In the genomic region with DNA sequence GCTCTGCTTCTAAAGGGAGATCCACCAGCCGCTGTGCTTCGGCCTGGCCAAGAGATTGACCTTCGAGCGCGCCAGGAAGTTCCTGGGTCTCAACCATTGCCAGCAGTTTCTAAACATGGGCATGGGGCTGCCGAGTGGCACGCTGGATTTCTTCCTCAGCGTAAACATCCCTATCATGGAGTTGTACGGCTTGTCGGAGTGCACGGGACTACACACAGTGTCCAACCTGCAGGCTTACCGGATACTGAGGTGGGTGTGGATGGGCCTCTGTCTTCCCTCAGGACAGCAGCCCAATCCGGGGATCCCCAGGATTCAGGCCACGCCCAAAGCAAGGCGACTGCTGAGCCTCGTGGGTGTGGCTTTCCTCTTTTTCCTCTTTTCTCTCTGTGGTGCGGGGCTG, we compare ENCODE assay signal across 9 mouse cellular contexts. TPM values are rescaled to one million over a fixed set of nuclear protein-coding genes. Genes with fewer than 3 reads are reported as not detected.
A peak's percentile ranks its signal among the peaks of the same experiment; 100 is the strongest.
DNase-seq lines count a peak whose midpoint lies in the region; ATAC-seq and TF ChIP-seq lines count a peak whose summit lies in the region.
"Had no signal": no experiment of that assay in that cellular context is flagged by ENCODE, and none has a peak within 500 bp of the region (broad histone marks: within the 10 kb centered on the region; RNA-seq: fewer than 3 reads in every experiment).

No protein-coding gene starts in this region.

- no peak overlapping the region for H3K9ac ChIP-seq in hindbrain, postnatal 0 days (replicated peaks; ENCODE audit: low read length)
- H3K9ac ChIP-seq in hindbrain, embryonic 13.5 days = no peak overlapping the region; the same call in 1 of the 2 replicates

- no peak; the same call in 1 of the 2 replicates for ATAC-seq in hindbrain, postnatal 0 days
- ATAC-seq in hindbrain, embryonic 13.5 days (ENCODE audit: low FRiP score) = no peak
- peak; percentile 68 for ATAC-seq in megakaryocyte progenitor cell, adult 5-6 weeks (replicated peaks; ENCODE audit: poor library complexity)

- no peaks in the 10 kb centered on the region for H3K36me3 ChIP-seq in hindbrain, postnatal 0 days (ENCODE audit: insufficient read depth, low read length)
- H3K36me3 ChIP-seq in hindbrain, embryonic 13.5 days = peaks cover 6% of the 10 kb centered on the region

- no peaks in the 10 kb centered on the region for H3K9me3 ChIP-seq in hindbrain, postnatal 0 days (ENCODE audit: low read length)
- no peaks in the 10 kb centered on the region for H3K9me3 ChIP-seq in hindbrain, embryonic 13.5 days

- intact Hi-C loops in heart, postnatal 36 days (cut with DNase I) = no loop called here

- no peak for TF ChIP-seq CTCF in hindbrain, postnatal 0 days (IDR thresholded peaks at IDR 0.05; ENCODE audit: low read depth)

- H3K4me3 ChIP-seq in hindbrain, postnatal 0 days (ENCODE audit: low read length) = no peak overlapping the region
- H3K4me3 ChIP-seq in hindbrain, embryonic 13.5 days = no peak overlapping the region

- H3K4me2 ChIP-seq in hindbrain, postnatal 0 days (ENCODE audit: low read depth, low read length) = peak overlapping the region; percentile 18; the same call in 1 of the 2 replicates
- no peak overlapping the region for H3K4me2 ChIP-seq in hindbrain, embryonic 13.5 days

- DNase-seq in hindbrain, postnatal 0 days (ENCODE audit: low spot score) = no peak
- peak; percentile 52 for DNase-seq in adrenal gland, postnatal 10 days
- DNase-seq in heart, postnatal 36 days = peak; percentile 15 to 29
- DNase-seq in layer of hippocampus, adult 8-10 months (ENCODE audit: low spot score in 2 of 2) = no peak
- DNase-seq in adipocyte (ENCODE audit: low spot score) = no peak
- no peak for DNase-seq in thymus, postnatal 14 days

- H3K27ac ChIP-seq in hindbrain, postnatal 0 days = no peak overlapping the region
- H3K27ac ChIP-seq in hindbrain, embryonic 13.5 days = no peak overlapping the region

- 54% methylated on average over 17 of the region's 17 CpGs for WGBS in hindbrain, postnatal 0 days
- WGBS in hindbrain, embryonic 13.5 days = 50% methylated on average over 17 of the region's 17 CpGs

- H3K27me3 ChIP-seq in hindbrain, postnatal 0 days (ENCODE audit: insufficient read depth, low read length) = no peaks in the 10 kb centered on the region
- no peaks in the 10 kb centered on the region for H3K27me3 ChIP-seq in hindbrain, embryonic 13.5 days

- no peaks in the 10 kb centered on the region for H3K4me1 ChIP-seq in hindbrain, postnatal 0 days (ENCODE audit: insufficient read depth, low read length)
- no peaks in the 10 kb centered on the region for H3K4me1 ChIP-seq in hindbrain, embryonic 13.5 days (replicated peaks)

RNA-seq across cellular contexts. Expression of gene 1700061G19Rik, which starts 8.3 kb away (rescaled TPM):
- total RNA-seq in hindbrain, postnatal 0 days (2014; rRNA removed) = not detected in 2 replicates
- polyA plus RNA-seq in hindbrain, postnatal 0 days (2015; fragmentation: Nextera tagmentation; extraction: Ambion mirVana) = 0.34 and 0.35 TPM in 2 replicates
- polyA plus RNA-seq in hindbrain, embryonic 13.5 days (2015; fragmentation: Nextera tagmentation; extraction: Ambion mirVana) = 0.27 and 0.41 TPM in 2 replicates
- 1 to 10 TPM; 1.2 to 2.6 TPM for total RNA-seq in adrenal gland, postnatal 10 days (2021)
- total RNA-seq in heart, postnatal 36 days (2021) = not detected
- total RNA-seq in megakaryocyte progenitor cell, adult 5-6 weeks (2015) = 0.07 TPM in 1 of 2 replicates, not detected in the other
- not detected in 2 replicates for total RNA-seq in megakaryocyte progenitor cell, adult 5-6 weeks (2017)
- under 1 TPM in 3 of 4 experiments, not detected in 1; 0.20 to 0.35 (median 0.27) TPM for total RNA-seq in layer of hippocampus, adult 8-10 months (2022)

RNA-seq across cellular contexts. Expression of gene Acsbg2, which starts 9.4 kb away (rescaled TPM):
- not detected in 2 replicates for total RNA-seq in hindbrain, postnatal 0 days (2014; rRNA removed)
- polyA plus RNA-seq in hindbrain, postnatal 0 days (2015; fragmentation: Nextera tagmentation; extraction: Ambion mirVana) = not detected in 2 replicates
- polyA plus RNA-seq in hindbrain, embryonic 13.5 days (2015; fragmentation: Nextera tagmentation; extraction: Ambion mirVana) = 0.06 TPM in 2 replicates
- total RNA-seq in adrenal gland, postnatal 10 days (2021) = under 1 TPM in 1 of 2 experiments, not detected in 1; 0.12 TPM
- total RNA-seq in heart, postnatal 36 days (2021) = not detected
- total RNA-seq in megakaryocyte progenitor cell, adult 5-6 weeks (2015) = not detected in 2 replicates
- not detected in 2 replicates for total RNA-seq in megakaryocyte progenitor cell, adult 5-6 weeks (2017)
- not detected for total RNA-seq in layer of hippocampus, adult 8-10 months (2022)
- polyA plus RNA-seq: limb, embryonic 11.5 days had no signal

RNA-seq across cellular contexts. Expression of gene Mllt1, which starts 51.6 kb away (rescaled TPM):
- total RNA-seq in hindbrain, postnatal 0 days (2014; rRNA removed) = 131 and 135 TPM in 2 replicates
- 46.7 and 52.0 TPM in 2 replicates for polyA plus RNA-seq in hindbrain, postnatal 0 days (2015; fragmentation: Nextera tagmentation; extraction: Ambion mirVana)
- 75.1 and 77.5 TPM in 2 replicates for polyA plus RNA-seq in hindbrain, embryonic 13.5 days (2015; fragmentation: Nextera tagmentation; extraction: Ambion mirVana)
- 10 to 100 TPM; 27.9 to 33.6 TPM for total RNA-seq in adrenal gland, postnatal 10 days (2021)
- 10 to 100 TPM; 23.9 to 25.9 TPM for total RNA-seq in heart, postnatal 36 days (2021)
- total RNA-seq in megakaryocyte progenitor cell, adult 5-6 weeks (2015) = 15.5 and 18.2 TPM in 2 replicates
- total RNA-seq in megakaryocyte progenitor cell, adult 5-6 weeks (2017) = 18.2 and 20.7 TPM in 2 replicates
- 10 to 100 TPM; 73.9 to 92.9 (median 80.6) TPM for total RNA-seq in layer of hippocampus, adult 8-10 months (2022)

RNA-seq across cellular contexts. Expression of gene Rfx2, which starts 52.8 kb away (rescaled TPM):
- 4.9 and 9.8 TPM in 2 replicates for total RNA-seq in hindbrain, postnatal 0 days (2014; rRNA removed)
- polyA plus RNA-seq in hindbrain, postnatal 0 days (2015; fragmentation: Nextera tagmentation; extraction: Ambion mirVana) = 3.7 and 4.4 TPM in 2 replicates
- 5.6 and 8.0 TPM in 2 replicates for polyA plus RNA-seq in hindbrain, embryonic 13.5 days (2015; fragmentation: Nextera tagmentation; extraction: Ambion mirVana)
- total RNA-seq in adrenal gland, postnatal 10 days (2021) = 1 to 10 TPM; 5.5 to 5.7 TPM
- total RNA-seq in heart, postnatal 36 days (2021) = 1 to 10 TPM; 2.9 to 5.5 TPM
- 6.4 and 8.8 TPM in 2 replicates for total RNA-seq in megakaryocyte progenitor cell, adult 5-6 weeks (2015)
- 4.8 and 5.0 TPM in 2 replicates for total RNA-seq in megakaryocyte progenitor cell, adult 5-6 weeks (2017)
- 1 to 10 TPM; 4.3 to 6.0 (median 5.0) TPM for total RNA-seq in layer of hippocampus, adult 8-10 months (2022)

Comparison
In these comparisons a context has a peak if more than half of its experiments do, and no peak if none do; other contexts are left out.
1. DNase-seq: peak in adrenal gland, postnatal 10 days (single experiment) and heart, postnatal 36 days (2 of 2); none in hindbrain, postnatal 0 days (single experiment), layer of hippocampus, adult 8-10 months (0 of 2), adipocyte (single experiment) and thymus, postnatal 14 days (single experiment).